Mouse (Mus musculus) embryonic facial prominence, embryonic 15.5 days (tissue): ENCODE data around the gene Rpl36al. TPM values are rescaled to one million over a fixed set of nuclear protein-coding genes. Genes with fewer than 3 reads are reported as not detected.
A peak's percentile ranks its signal among the peaks of the same experiment; 100 is the strongest.

ENCODE experiments used
- ATAC-seq: fragments of 200-750 bp; cut with Nextera tagmentation; 2 replicates; pipeline ENCODE4 v1.8.0; 2017; ENCODE audit warnings: low read depth, moderate TSS enrichment; ENCODE audit not compliant: insufficient number of reproducible peaks, low FRiP score, low TSS enrichment
- H3K27ac ChIP-seq: fragments of 300-500 bp; sonication (generic); replicated peaks from 2 replicates; pipeline ENCODE4 v1.5.1; 2015; ENCODE audit warnings: mild to moderate bottlenecking, inconsistent platforms
- H3K27me3 ChIP-seq: fragments of 300-500 bp; sonication (generic); 2 replicates; pipeline ENCODE4 v1.6.1; 2015; ENCODE audit warnings: inconsistent platforms
- H3K36me3 ChIP-seq: fragments of 300-500 bp; sonication (generic); 2 replicates; pipeline ENCODE4 v1.6.1; 2015; ENCODE audit warnings: mild to moderate bottlenecking, inconsistent platforms
- H3K4me1 ChIP-seq: fragments of 300-500 bp; sonication (generic); 2 replicates; pipeline ENCODE4 v1.6.1; 2015; ENCODE audit warnings: inconsistent platforms
- H3K4me2 ChIP-seq: fragments of 300-500 bp; sonication (generic); replicated peaks from 2 replicates; pipeline ENCODE4 v1.6.1; 2015; ENCODE audit warnings: mild to moderate bottlenecking, inconsistent platforms
- H3K4me3 ChIP-seq: fragments of 300-500 bp; sonication (generic); replicated peaks from 2 replicates; pipeline ENCODE4 v1.5.1; 2015; ENCODE audit warnings: mild to moderate bottlenecking, inconsistent platforms
- H3K9ac ChIP-seq: fragments of 300-500 bp; sonication (generic); 2 replicates; pipeline ENCODE4 v1.6.1; 2015; ENCODE audit warnings: inconsistent platforms
- H3K9me3 ChIP-seq: fragments of 300-500 bp; sonication (generic); replicated peaks from 2 replicates; pipeline ENCODE4 v1.6.1; 2016; ENCODE audit warnings: inconsistent platforms
- WGBS: fragments of 180-500 bp; shearing (Covaris S2); methylation state at CpG from one replicate; pipeline ENCODE4 v1.1.7; 2015; 5-methylcytosine and 5-hydroxymethylcytosine counted together
- polyA plus RNA-seq: library from polyadenylated mRNA; unstranded; fragments of >200 nt; fragmentation: Nextera tagmentation; extraction: Ambion mirVana; gene quantifications from 2 replicates; pipeline ENCODE4 v1.2.1, GENCODE M21; 2015

Rpl36al gene
- polyA plus RNA-seq, 1 experiment from 2014 or later = 529 TPM

- WGBS = 86% methylated on average over 5 of the region's 5 CpGs
- Histone ChIP-seq H3K9ac (no peak overlapping the region), H3K27me3 (no peaks in the 10 kb centered on the region), H3K4me3 (no peak overlapping the region), H3K4me2 (no peak overlapping the region), H3K9me3 (no peaks in the 10 kb centered on the region), H3K36me3 (peaks cover 21% of the 10 kb centered on the region; the same call in 1 of the 2 replicates), H3K27ac (no peak overlapping the region), H3K4me1 (peaks cover 17% of the 10 kb centered on the region)
- no peak for ATAC-seq
Observed at GRCm38 (mm10) chr12:69191396-69191795, 7.5 kb upstream of the Rpl36al start.

DNA sequence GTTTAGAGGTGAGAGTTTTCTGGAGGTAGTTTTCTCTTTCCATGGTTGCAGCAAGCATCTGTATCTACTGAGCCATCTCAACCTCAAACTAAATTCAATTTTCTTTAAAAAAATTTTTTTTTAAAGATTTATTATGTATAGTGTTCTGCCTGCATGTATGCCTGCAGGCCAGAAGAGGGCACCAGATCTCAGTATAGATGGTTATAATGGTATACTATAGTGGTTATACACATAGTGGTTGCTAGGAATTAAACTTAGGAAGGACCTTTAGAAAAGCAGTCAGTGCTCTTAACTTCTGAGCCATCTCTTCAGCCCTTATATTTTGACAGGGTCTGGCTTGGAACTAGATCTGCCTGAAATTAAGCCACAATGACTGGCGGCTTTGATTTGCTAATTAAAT, 6.6 kb upstream of the Rpl36al start:
- Histone ChIP-seq H3K36me3 (peaks cover 21% of the 10 kb centered on the region; the same call in 1 of the 2 replicates), H3K27me3 (no peaks in the 10 kb centered on the region), H3K4me1 (peaks cover 14% of the 10 kb centered on the region), H3K4me2 (no peak overlapping the region), H3K27ac (no peak overlapping the region), H3K9ac (no peak overlapping the region), H3K9me3 (no peaks in the 10 kb centered on the region), H3K4me3 (no peak overlapping the region)
- no peak for ATAC-seq
- WGBS = 90% methylated on average over 1 of the region's 1 CpGs

GRCm38 (mm10) chr12:69190074-69190473, 6.2 kb upstream of the Rpl36al start:
- WGBS = 86% methylated on average over 9 of the region's 9 CpGs
- no peak overlapping the region for H3K9ac ChIP-seq
- H3K36me3 ChIP-seq = peaks cover 21% of the 10 kb centered on the region; the same call in 1 of the 2 replicates
- no peak overlapping the region for H3K4me2 ChIP-seq
- H3K4me1 ChIP-seq = peaks cover 17% of the 10 kb centered on the region
- ATAC-seq = no peak
- H3K9me3 ChIP-seq = no peaks in the 10 kb centered on the region
- H3K4me3 ChIP-seq = no peak overlapping the region
- no peak overlapping the region for H3K27ac ChIP-seq
- no peaks in the 10 kb centered on the region for H3K27me3 ChIP-seq

DNA sequence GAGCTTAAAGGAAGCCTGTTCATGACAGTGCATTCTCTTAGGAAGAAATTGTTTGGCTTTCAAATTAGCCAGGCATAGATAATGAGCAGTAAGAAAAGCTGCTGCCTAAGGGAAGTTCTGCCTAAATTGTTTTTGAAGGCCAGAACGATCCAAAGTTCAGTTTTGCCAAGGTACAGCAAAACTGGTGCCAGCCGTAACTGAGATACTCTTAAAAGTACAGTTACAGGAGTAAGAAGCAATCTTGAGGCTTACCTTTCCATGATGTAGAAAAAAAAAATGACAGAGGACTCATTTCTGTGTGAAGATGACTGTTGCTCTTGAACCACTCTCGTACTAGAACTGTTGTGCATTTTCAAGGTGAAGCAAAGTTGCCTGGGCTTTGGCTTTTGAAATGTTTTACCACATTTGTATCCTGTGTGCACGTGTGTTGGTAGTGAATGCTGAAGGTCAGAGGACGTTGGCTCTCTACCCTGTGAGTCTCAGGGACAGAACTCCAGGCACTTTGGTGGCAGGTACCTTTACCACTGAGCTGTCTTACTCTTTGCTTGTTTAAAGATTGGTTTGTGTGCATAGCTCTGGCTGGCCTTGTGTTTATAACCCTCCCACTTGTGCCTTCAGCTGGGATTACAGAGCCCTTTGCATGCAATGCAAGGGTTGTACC, 3.1 kb upstream of the Rpl36al start:
- H3K27me3 ChIP-seq = no peaks in the 10 kb centered on the region
- ATAC-seq = no peak
- no peak overlapping the region for H3K9ac ChIP-seq
- no peak overlapping the region for H3K4me3 ChIP-seq
- no peak overlapping the region for H3K27ac ChIP-seq
- H3K4me2 ChIP-seq = no peak overlapping the region
- no peaks in the 10 kb centered on the region for H3K9me3 ChIP-seq
- H3K36me3 ChIP-seq = peaks cover 24% of the 10 kb centered on the region
- WGBS = 62% methylated on average over 5 of the region's 5 CpGs
- peaks cover 23% of the 10 kb centered on the region for H3K4me1 ChIP-seq

DNA sequence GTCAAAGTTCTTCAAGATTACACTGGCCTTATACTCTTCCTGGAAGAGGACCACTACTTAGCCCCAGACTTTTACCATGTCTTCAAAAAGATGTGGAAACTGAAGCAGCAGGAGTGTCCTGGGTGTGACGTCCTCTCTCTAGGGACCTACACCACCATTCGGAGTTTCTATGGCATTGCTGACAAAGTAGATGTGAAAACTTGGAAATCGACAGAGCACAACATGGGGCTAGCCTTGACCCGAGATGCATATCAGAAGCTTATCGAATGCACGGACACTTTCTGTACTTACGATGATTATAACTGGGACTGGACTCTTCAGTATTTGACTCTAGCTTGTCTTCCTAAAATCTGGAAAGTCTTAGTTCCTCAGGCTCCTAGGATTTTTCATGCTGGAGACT, 1.5 kb upstream of the Rpl36al start:
- ATAC-seq = no peak
- Histone ChIP-seq H3K27ac (no peak overlapping the region), H3K9me3 (no peaks in the 10 kb centered on the region), H3K4me1 (peaks cover 23% of the 10 kb centered on the region), H3K36me3 (peaks cover 23% of the 10 kb centered on the region), H3K9ac (no peak overlapping the region), H3K4me3 (peak overlapping the region; percentile 90), H3K27me3 (no peaks in the 10 kb centered on the region), H3K4me2 (peak overlapping the region; percentile 90)
- 69% methylated on average over 7 of the region's 7 CpGs for WGBS

DNA sequence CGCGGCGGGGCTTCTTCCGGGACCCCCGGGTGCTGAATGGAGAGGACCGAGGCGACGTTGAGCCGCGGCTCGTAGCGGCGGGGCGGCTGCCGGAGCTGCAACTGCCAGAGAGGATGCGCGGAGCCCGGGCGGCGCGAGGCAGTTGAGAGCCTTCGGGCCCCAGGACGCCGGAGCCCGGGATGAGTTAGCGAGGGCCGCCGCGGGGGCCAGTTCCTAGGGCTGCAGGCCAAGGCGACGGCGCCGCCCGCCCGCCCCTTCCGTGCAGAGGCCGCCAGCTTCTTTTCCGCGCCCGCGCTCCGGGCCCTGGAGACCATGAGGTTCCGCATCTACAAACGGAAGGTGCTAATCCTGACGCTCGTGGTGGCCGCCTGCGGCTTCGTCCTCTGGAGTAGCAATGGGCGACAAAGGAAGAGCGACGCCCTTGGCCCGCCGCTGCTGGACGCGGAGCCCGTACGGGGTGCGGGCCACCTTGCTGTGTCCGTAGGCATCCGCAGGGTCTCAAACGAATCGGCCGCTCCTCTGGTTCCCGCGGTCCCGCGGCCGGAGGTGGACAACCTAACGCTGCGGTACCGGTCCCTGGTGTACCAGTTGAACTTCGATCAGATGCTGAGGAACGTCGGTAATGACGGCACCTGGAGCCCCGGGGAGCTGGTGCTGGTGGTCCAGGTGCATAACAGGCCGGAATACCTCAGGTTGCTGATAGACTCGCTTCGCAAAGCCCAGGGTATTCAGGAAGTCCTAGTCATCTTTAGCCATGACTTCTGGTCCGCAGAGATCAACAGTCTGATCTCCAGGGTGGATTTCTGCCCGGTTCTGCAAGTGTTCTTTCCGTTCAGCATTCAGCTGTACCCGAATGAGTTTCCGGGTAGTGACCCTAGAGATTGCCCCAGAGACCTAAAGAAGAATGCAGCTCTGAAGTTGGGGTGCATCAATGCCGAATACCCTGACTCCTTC, 736 bp upstream of the Rpl36al start:
- Histone ChIP-seq H3K9me3 (no peaks in the 10 kb centered on the region), H3K4me3 (peak overlapping the region; percentile 90), H3K36me3 (peaks cover 15% of the 10 kb centered on the region), H3K27ac (peak overlapping the region; percentile 91), H3K27me3 (no peaks in the 10 kb centered on the region), H3K9ac (peak overlapping the region; percentile 82), H3K4me1 (peaks cover 23% of the 10 kb centered on the region), H3K4me2 (peak overlapping the region; percentile 90)
- 1% methylated on average over 79 of the region's 86 CpGs for WGBS
- peak; percentile 58 for ATAC-seq

DNA sequence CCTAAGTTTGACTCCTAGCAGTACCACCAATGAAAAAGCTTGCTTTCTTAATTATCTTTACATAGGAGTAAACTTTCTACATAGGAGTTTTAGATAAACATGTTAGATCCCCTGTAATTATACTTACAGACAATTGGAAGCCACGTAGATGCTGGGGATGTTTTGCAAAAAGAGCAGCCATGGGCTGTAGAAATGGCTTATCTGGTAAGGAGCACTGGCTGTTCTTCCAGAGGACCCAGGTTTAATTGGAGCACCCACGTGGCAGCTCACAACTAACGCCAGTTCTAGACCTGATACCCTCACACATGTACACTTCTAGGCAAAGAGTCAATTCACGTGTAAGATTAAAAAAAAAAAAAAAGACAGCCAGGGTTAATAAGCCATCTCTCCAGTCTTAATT, 2.1 kb downstream of the Rpl36al start:
- Histone ChIP-seq H3K4me3 (no peak overlapping the region), H3K4me1 (peaks cover 16% of the 10 kb centered on the region), H3K9ac (no peak overlapping the region), H3K36me3 (peaks cover 11% of the 10 kb centered on the region), H3K4me2 (no peak overlapping the region), H3K27me3 (no peaks in the 10 kb centered on the region), H3K27ac (no peak overlapping the region), H3K9me3 (no peaks in the 10 kb centered on the region)
- 83% methylated on average over 4 of the region's 4 CpGs for whole genome bisulfite sequencing
- ATAC-seq = no peak

DNA sequence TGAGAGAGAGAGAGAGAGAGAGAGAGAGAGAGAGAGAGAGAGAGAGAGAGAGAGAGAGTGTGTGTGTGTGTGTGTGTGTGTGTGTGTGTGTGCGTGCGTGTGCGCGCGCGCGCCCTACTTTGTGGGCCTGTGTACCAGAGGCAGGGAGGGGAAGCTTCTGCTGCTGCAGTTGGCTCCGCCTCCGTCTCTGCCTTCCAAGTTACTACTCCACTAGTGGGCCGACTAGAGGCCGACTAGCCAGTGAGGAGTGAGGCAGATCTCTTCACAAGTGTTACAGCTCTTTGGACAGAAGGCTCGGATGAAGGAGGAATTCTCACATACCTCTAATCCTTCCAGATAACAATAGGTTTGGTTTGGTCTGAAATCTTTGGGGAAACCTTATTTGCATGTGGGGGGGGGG, 4.5 kb downstream of the Rpl36al start:
- H3K36me3 ChIP-seq = peaks cover 15% of the 10 kb centered on the region
- H3K4me3 ChIP-seq = no peak overlapping the region
- no peaks in the 10 kb centered on the region for H3K9me3 ChIP-seq
- WGBS = 70% methylated on average over 12 of the region's 12 CpGs
- no peaks in the 10 kb centered on the region for H3K4me1 ChIP-seq
- no peak for ATAC-seq
- no peak overlapping the region for H3K9ac ChIP-seq
- H3K27ac ChIP-seq = no peak overlapping the region
- H3K27me3 ChIP-seq = no peaks in the 10 kb centered on the region
- H3K4me2 ChIP-seq = no peak overlapping the region

DNA sequence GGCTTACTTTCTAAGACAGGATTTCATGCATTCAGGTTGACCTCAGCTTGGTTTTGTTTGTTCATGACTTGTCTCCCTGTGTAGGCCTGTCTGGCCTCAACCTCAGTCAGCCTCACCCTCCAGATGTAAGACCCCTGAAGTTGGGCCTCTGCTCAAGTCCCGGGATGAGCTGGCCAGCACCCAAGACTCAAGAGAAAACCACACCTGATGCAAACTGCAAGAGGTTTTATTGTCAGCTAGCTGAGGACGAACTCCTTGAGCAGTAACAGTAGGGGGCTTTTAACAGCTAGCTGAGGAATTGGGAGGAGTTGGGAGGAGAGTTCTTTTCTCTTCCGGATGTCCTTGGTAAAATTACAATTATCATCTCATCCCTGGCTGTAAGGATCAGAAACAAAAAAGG, 6.4 kb downstream of the Rpl36al start:
- Histone ChIP-seq H3K27me3 (no peaks in the 10 kb centered on the region), H3K4me3 (no peak overlapping the region), H3K36me3 (peaks cover 15% of the 10 kb centered on the region), H3K27ac (no peak overlapping the region), H3K4me2 (no peak overlapping the region), H3K9me3 (no peaks in the 10 kb centered on the region), H3K4me1 (no peaks in the 10 kb centered on the region), H3K9ac (no peak overlapping the region)
- no peak for ATAC-seq
- 82% methylated on average over 3 of the region's 3 CpGs for WGBS

- Histone ChIP-seq H3K27ac (no peak overlapping the region), H3K9me3 (no peaks in the 10 kb centered on the region), H3K9ac (no peak overlapping the region), H3K36me3 (peaks cover 6% of the 10 kb centered on the region; the same call in 1 of the 2 replicates), H3K4me1 (no peaks in the 10 kb centered on the region), H3K4me3 (no peak overlapping the region), H3K27me3 (no peaks in the 10 kb centered on the region), H3K4me2 (no peak overlapping the region)
- ATAC-seq = no peak
- 92% methylated on average over 3 of the region's 3 CpGs for whole genome bisulfite sequencing
Observed at GRCm38 (mm10) chr12:69175975-69176374, 7.9 kb downstream of the Rpl36al start.

GRCm38 (mm10) chr12:69171307-69171706, 12.6 kb downstream of the Rpl36al start:
- Histone ChIP-seq H3K4me1 (peaks cover 14% of the 10 kb centered on the region), H3K4me3 (no peak overlapping the region), H3K9me3 (no peaks in the 10 kb centered on the region), H3K36me3 (peaks cover 5% of the 10 kb centered on the region; the same call in 1 of the 2 replicates), H3K4me2 (no peak overlapping the region), H3K9ac (no peak overlapping the region), H3K27ac (no peak overlapping the region), H3K27me3 (no peaks in the 10 kb centered on the region)
- no peak for ATAC-seq
- WGBS = 84% methylated on average over 2 of the region's 2 CpGs
